Mouse (Mus musculus) bone marrow, adult 2 months (tissue): ENCODE measurements around the gene Dpysl5.

Experiments used
- CTCF ChIP-seq: fragments of 200-500 bp; IDR thresholded peaks from 2 replicates; pipeline ENCODE4 v1.5.1; 2011; ENCODE audit warnings: low read length, control low read depth; ENCODE audit not compliant: control insufficient read depth, insufficient read depth
- POLR2A ChIP-seq: fragments of 200-500 bp; IDR thresholded peaks from 2 replicates; pipeline ENCODE4 v1.6.1; 2011; ENCODE audit warnings: low read depth, mild to moderate bottlenecking, control low read depth, low read length, borderline replicate concordance; ENCODE audit not compliant: control insufficient read depth

- TF ChIP-seq POLR2A (no peak), CTCF (no peak)
These were observed 1.9 kb downstream of the Dpysl5 start for GRCm38 (mm10) chr5:30713299-30713675.
